Mouse (Mus musculus) adrenal gland, postnatal 4 days (tissue): Measurements from ENCODE around the gene Srrm3. TPM values are rescaled to one million over a fixed set of nuclear protein-coding genes. Genes with fewer than 3 reads are reported as not detected.
A peak's percentile ranks its signal among the peaks of the same experiment; 100 is the strongest.

Experiments
- DNase-seq, 2 experiments: peaks; one replicate each; pipeline ENCODE4 v3.0.0; 2021 to 2022; ENCODE audit warnings: low spot score in 2 of 2, mixed read lengths in 2 of 2
- total RNA-seq, 2 experiments: library from RNA; stranded (reverse); gene quantifications; 2 replicates each; pipeline ENCODE4 v1.2.3; 2021

Gene Srrm3
- total RNA-seq, 2 experiments from 2014 or later = 7.5 to 7.9 TPM

GRCm38 (mm10) chr5:135818491-135818890 is 11.8 kb downstream of the Srrm3 start:
- DNase-seq = no peak

GRCm38 (mm10) chr5:135822316-135822944 is 15.7 kb downstream of the Srrm3 start:
- no peak for DNase-seq

- no peak for DNase-seq
These were observed 17.8 kb downstream of the Srrm3 start for GRCm38 (mm10) chr5:135824517-135824916.

GRCm38 (mm10) chr5:135826225-135826624 is 19.5 kb downstream of the Srrm3 start:
- DNase-seq = no peak

GRCm38 (mm10) chr5:135829381-135829780 is 22.7 kb downstream of the Srrm3 start:
- DNase-seq = no peak

- DNase-seq = no peak
These were observed 26.0 kb downstream of the Srrm3 start for GRCm38 (mm10) chr5:135832729-135833128.

- peak; percentile 35 to 60 for DNase-seq
These were observed 28.2 kb downstream of the Srrm3 start for GRCm38 (mm10) chr5:135834769-135835491.

- no peak for DNase-seq
These were observed 28.8 kb downstream of the Srrm3 start for GRCm38 (mm10) chr5:135835492-135835858.

GRCm38 (mm10) chr5:135835981-135836380 is 29.3 kb downstream of the Srrm3 start:
- no peak for DNase-seq

GRCm38 (mm10) chr5:135841651-135842050 is 35.0 kb downstream of the Srrm3 start:
- no peak for DNase-seq

- no peak for DNase-seq
These were observed 36.7 kb downstream of the Srrm3 start for GRCm38 (mm10) chr5:135843418-135843817.

GRCm38 (mm10) chr5:135845676-135846320 is 39.1 kb downstream of the Srrm3 start:
- no peak for DNase-seq

- DNase-seq = no peak
These were observed 40.8 kb downstream of the Srrm3 start for GRCm38 (mm10) chr5:135847460-135847859.

- no peak for DNase-seq
These were observed 41.2 kb downstream of the Srrm3 start for GRCm38 (mm10) chr5:135847881-135848280.

GRCm38 (mm10) chr5:135851024-135851423 is 44.3 kb downstream of the Srrm3 start:
- no peak for DNase-seq

- DNase-seq = no peak
These were observed 44.8 kb downstream of the Srrm3 start for GRCm38 (mm10) chr5:135851481-135851880.

GRCm38 (mm10) chr5:135852421-135852820 is 45.7 kb downstream of the Srrm3 start:
- DNase-seq = no peak

- DNase-seq = no peak
These were observed 47.0 kb downstream of the Srrm3 start for GRCm38 (mm10) chr5:135853731-135854130.

GRCm38 (mm10) chr5:135855156-135855555 is 48.5 kb downstream of the Srrm3 start:
- DNase-seq = peak; percentile 58 to 68

GRCm38 (mm10) chr5:135866662-135867061 is 60.0 kb downstream of the Srrm3 start:
- DNase-seq = no peak

GRCm38 (mm10) chr5:135867637-135868593 is 61.2 kb downstream of the Srrm3 start:
- DNase-seq = no peak
